Mouse (Mus musculus) neural tube, embryonic 12.5 days (tissue): ENCODE measurements around the gene Mtmr12. TPM values are rescaled to one million over a fixed set of nuclear protein-coding genes. Genes with fewer than 3 reads are reported as not detected.
A peak's percentile ranks its signal among the peaks of the same experiment; 100 is the strongest.
"Not testable (repeated sequence)": the region's sequence is repeated elsewhere in the genome, so short reads cannot be mapped to it uniquely, and the experiment has no call there.

Experiments used
- ATAC-seq: fragments of 200-750 bp; cut with Nextera tagmentation; 2 replicates; pipeline ENCODE4 v1.8.0; 2017; ENCODE audit warnings: low read depth, mild to moderate bottlenecking, moderate TSS enrichment, moderate library complexity; ENCODE audit not compliant: low FRiP score
- H3K27ac ChIP-seq: fragments of 300-500 bp; sonication (generic); 2 replicates; pipeline ENCODE4 v1.5.1; 2016
- H3K27me3 ChIP-seq: fragments of 300-500 bp; sonication (generic); replicated peaks from 2 replicates; pipeline ENCODE4 v1.6.1; 2016; ENCODE audit warnings: mild to moderate bottlenecking
- H3K36me3 ChIP-seq: fragments of 300-500 bp; sonication (generic); 2 replicates; pipeline ENCODE4 v1.6.1; 2016; ENCODE audit warnings: mild to moderate bottlenecking
- H3K4me1 ChIP-seq: fragments of 300-500 bp; sonication (generic); 2 replicates; pipeline ENCODE4 v1.6.1; 2016
- H3K4me2 ChIP-seq: fragments of 300-500 bp; sonication (generic); replicated peaks from 2 replicates; pipeline ENCODE4 v1.6.1; 2016; ENCODE audit warnings: mild to moderate bottlenecking
- H3K4me3 ChIP-seq: fragments of 300-500 bp; sonication (generic); 2 replicates; pipeline ENCODE4 v1.5.1; 2016
- H3K9ac ChIP-seq: fragments of 300-500 bp; sonication (generic); 2 replicates; pipeline ENCODE4 v1.6.1; 2016; ENCODE audit warnings: mild to moderate bottlenecking
- H3K9me3 ChIP-seq: fragments of 300-500 bp; sonication (generic); 2 replicates; pipeline ENCODE4 v1.6.1; 2016; ENCODE audit warnings: mild to moderate bottlenecking
- WGBS: fragments of 180-500 bp; shearing (Covaris S2); methylation state at CpG from one replicate; pipeline ENCODE4 v1.1.7; 2016; 5-methylcytosine and 5-hydroxymethylcytosine counted together
- polyA plus RNA-seq: library from polyadenylated mRNA; unstranded; fragments of >200 nt; fragmentation: Nextera tagmentation; extraction: Ambion mirVana; gene quantifications from 2 replicates; pipeline ENCODE4 v1.2.1, GENCODE M21; 2016

The Mtmr12 gene
- 12.4 and 14.0 TPM in 2 replicates for polyA plus RNA-seq

- WGBS: under 1% methylated on average over 58 of the region's 58 CpGs
- Histone ChIP-seq H3K36me3 (no peaks in the 10 kb centered on the region), H3K4me1 (peaks cover 21% of the 10 kb centered on the region)
These were observed at the start of gene Mtmr12 for GRCm38 (mm10) chr15:12204319-12205159. Gene Mtmr12 (plus strand): TSS chr15:12205028.

GRCm38 (mm10) chr15:12178126-12178525, 26.7 kb upstream of the Mtmr12 start:
- peaks cover 59% of the 10 kb centered on the region for H3K36me3 ChIP-seq
- 75% methylated on average over 5 of the region's 5 CpGs for WGBS
- no peaks in the 10 kb centered on the region for H3K4me1 ChIP-seq
- ATAC-seq: no peak
- no peak overlapping the region for H3K27ac ChIP-seq
- no peaks in the 10 kb centered on the region for H3K9me3 ChIP-seq
- H3K4me2 ChIP-seq: no peak overlapping the region
- no peak overlapping the region for H3K9ac ChIP-seq
- no peaks in the 10 kb centered on the region for H3K27me3 ChIP-seq
- no peak overlapping the region for H3K4me3 ChIP-seq

More at GRCm38 (mm10) chr15:12204319-12205159, at the start of gene Mtmr12:
- peak; percentile 98 for ATAC-seq
- no peaks in the 10 kb centered on the region for H3K9me3 ChIP-seq
- H3K4me2 ChIP-seq: peak within 1 kb of the TSS; percentile 74
- peak within 1 kb of the TSS; percentile 97 for H3K4me3 ChIP-seq
- H3K27ac ChIP-seq: peak within 1 kb of the TSS; percentile 77
- peak within 1 kb of the TSS; percentile 93 for H3K9ac ChIP-seq
- H3K27me3 ChIP-seq: no peaks in the 10 kb centered on the region

GRCm38 (mm10) chr15:12181181-12181805, 23.5 kb upstream of the Mtmr12 start:
- WGBS: 91% methylated on average over 13 of the region's 13 CpGs
- H3K4me2 ChIP-seq, H3K9ac ChIP-seq, H3K4me3 ChIP-seq, H3K9me3 ChIP-seq, ATAC-seq, H3K27me3 ChIP-seq, H3K27ac ChIP-seq, H3K4me1 ChIP-seq: not testable (repeated sequence)
- H3K36me3 ChIP-seq: peaks cover 50% of the 10 kb centered on the region

GRCm38 (mm10) chr15:12193880-12194816, 10.7 kb upstream of the Mtmr12 start:
- Histone ChIP-seq H3K9ac (no peak overlapping the region), H3K36me3 (peaks cover 13% of the 10 kb centered on the region), H3K27me3 (no peaks in the 10 kb centered on the region), H3K27ac (no peak overlapping the region), H3K4me1 (no peaks in the 10 kb centered on the region), H3K4me3 (no peak overlapping the region), H3K9me3 (no peaks in the 10 kb centered on the region), H3K4me2 (no peak overlapping the region)
- ATAC-seq: no peak
- WGBS: 73% methylated on average over 25 of the region's 25 CpGs

- Histone ChIP-seq H3K9ac (no peak overlapping the region), H3K4me1 (no peaks in the 10 kb centered on the region), H3K4me3 (no peak overlapping the region), H3K4me2 (no peak overlapping the region), H3K27ac (no peak overlapping the region), H3K27me3 (no peaks in the 10 kb centered on the region), H3K9me3 (no peaks in the 10 kb centered on the region), H3K36me3 (peaks cover 10% of the 10 kb centered on the region)
- 84% methylated on average over 20 of the region's 20 CpGs for WGBS
- no peak for ATAC-seq
These were observed 9.8 kb upstream of the Mtmr12 start for GRCm38 (mm10) chr15:12194817-12195735.

- ATAC-seq: 0 out of 2 replicates have a peak, but pooled peaks have one; percentile 29
- Histone ChIP-seq H3K4me1 (no peaks in the 10 kb centered on the region), H3K9ac (no peak overlapping the region), H3K36me3 (peaks cover 1% of the 10 kb centered on the region; the same call in 1 of the 2 replicates), H3K4me2 (no peak overlapping the region), H3K9me3 (no peaks in the 10 kb centered on the region), H3K27me3 (no peaks in the 10 kb centered on the region), H3K4me3 (no peak overlapping the region), H3K27ac (no peak overlapping the region)
- whole genome bisulfite sequencing: 74% methylated on average over 5 of the region's 6 CpGs
These were observed 8.9 kb upstream of the Mtmr12 start for GRCm38 (mm10) chr15:12195966-12196365.

- Histone ChIP-seq H3K4me2 (peak overlapping the region; percentile 36), H3K27me3 (no peaks in the 10 kb centered on the region), H3K36me3 (no peaks in the 10 kb centered on the region), H3K4me3 (no peak overlapping the region), H3K9ac (no peak overlapping the region), H3K4me1 (no peaks in the 10 kb centered on the region), H3K9me3 (no peaks in the 10 kb centered on the region), H3K27ac (no peak overlapping the region)
- peak; percentile 77; the same call in 1 of the 2 replicates for ATAC-seq
- 39% methylated on average over 22 of the region's 22 CpGs for WGBS
These were observed 8.2 kb upstream of the Mtmr12 start for GRCm38 (mm10) chr15:12196410-12197191.

- Histone ChIP-seq H3K4me1 (no peaks in the 10 kb centered on the region), H3K27ac (no peak overlapping the region), H3K9me3 (no peaks in the 10 kb centered on the region)
These were observed 7.5 kb upstream of the Mtmr12 start for GRCm38 (mm10) chr15:12197361-12197760.

GRCm38 (mm10) chr15:12200021-12200420, 4.8 kb upstream of the Mtmr12 start:
- H3K4me2 ChIP-seq: no peak overlapping the region
- H3K9ac ChIP-seq: no peak overlapping the region
- no peak for ATAC-seq
- H3K4me1 ChIP-seq: no peaks in the 10 kb centered on the region
- H3K27ac ChIP-seq: no peak overlapping the region
- no peaks in the 10 kb centered on the region for H3K36me3 ChIP-seq
- no peaks in the 10 kb centered on the region for H3K27me3 ChIP-seq
- H3K4me3 ChIP-seq: no peak overlapping the region
- 96% methylated on average over 7 of the region's 7 CpGs for WGBS
- H3K9me3 ChIP-seq: no peaks in the 10 kb centered on the region

More at GRCm38 (mm10) chr15:12197361-12197760, 7.5 kb upstream of the Mtmr12 start:
- no peaks in the 10 kb centered on the region for H3K36me3 ChIP-seq
- no peak overlapping the region for H3K4me3 ChIP-seq
- 89% methylated on average over 6 of the region's 6 CpGs for WGBS
- no peak overlapping the region for H3K4me2 ChIP-seq
- H3K27me3 ChIP-seq: no peaks in the 10 kb centered on the region
- no peak overlapping the region for H3K9ac ChIP-seq
- no peak for ATAC-seq

- H3K4me3 ChIP-seq: no peak overlapping the region
- H3K9me3 ChIP-seq: no peaks in the 10 kb centered on the region
- no peak overlapping the region for H3K4me2 ChIP-seq
- H3K27me3 ChIP-seq: no peaks in the 10 kb centered on the region
- no peak overlapping the region for H3K27ac ChIP-seq
- H3K9ac ChIP-seq: no peak overlapping the region
- no peaks in the 10 kb centered on the region for H3K36me3 ChIP-seq
- ATAC-seq: no peak
- peaks cover 14% of the 10 kb centered on the region for H3K4me1 ChIP-seq
These were observed 3.0 kb upstream of the Mtmr12 start for GRCm38 (mm10) chr15:12201856-12202255.
